Mouse (Mus musculus) liver, embryonic 14.5 days (tissue): ENCODE measurements around the gene Ppp1r15a. TPM values are rescaled to one million over a fixed set of nuclear protein-coding genes. Genes with fewer than 3 reads are reported as not detected.
"Not testable (repeated sequence)": the region's sequence is repeated elsewhere in the genome, so short reads cannot be mapped to it uniquely, and the experiment has no call there.

Experiments
- ATAC-seq: fragments of 200-750 bp; cut with Nextera tagmentation; 2 replicates; pipeline ENCODE4 v1.8.0; 2017; ENCODE audit warnings: moderate number of reproducible peaks, mild to moderate bottlenecking, moderate library complexity; ENCODE audit not compliant: insufficient read depth
- DNase-seq, 3 experiments: peaks; one replicate each; pipeline ENCODE4 v3.0.0-alpha.2; 2012 to 2013; ENCODE audit warnings: low read depth in 3 of 3, low spot score in 3 of 3
- H3K27ac ChIP-seq: fragments of 300-500 bp; sonication (generic); 2 replicates; pipeline ENCODE4 v1.5.1; 2014; ENCODE audit warnings: moderate library complexity, mild to moderate bottlenecking, control low read depth, inconsistent platforms
- H3K27me3 ChIP-seq: fragments of 300-500 bp; sonication (generic); 2 replicates; pipeline ENCODE4 v1.6.1; 2014; ENCODE audit warnings: mild to moderate bottlenecking, low read length, moderate library complexity; ENCODE audit not compliant: control insufficient read depth, insufficient read depth
- H3K36me3 ChIP-seq: fragments of 300-500 bp; sonication (generic); replicated peaks from 2 replicates; pipeline ENCODE4 v1.6.1; 2014; ENCODE audit warnings: low read depth; ENCODE audit not compliant: control insufficient read depth, insufficient read depth
- H3K4me1 ChIP-seq, 2 experiments: fragments of 200-500 bp in 1 of 2; fragments of 300-500 bp in 1 of 2; sonication (generic) in 1 of 2; replicated peaks; 2 replicates each; pipeline ENCODE4 v1.6.1; 2012 to 2014; ENCODE audit warnings: antibody characterized with exemption in 1 of 2, inconsistent platforms in 1 of 2, low read length in 1 of 2; ENCODE audit not compliant: control insufficient read depth in 2 of 2, insufficient read depth in 2 of 2
- H3K4me2 ChIP-seq: fragments of 300-500 bp; sonication (generic); 2 replicates; pipeline ENCODE4 v1.6.1; 2014; ENCODE audit warnings: low read depth, mild to moderate bottlenecking, control low read depth, moderate library complexity
- H3K4me3 ChIP-seq, 2 experiments: fragments of 200-500 bp in 1 of 2; fragments of 300-500 bp in 1 of 2; sonication (generic) in 1 of 2; 2 replicates each; pipeline ENCODE4 v1.5.1; 2012 to 2014; ENCODE audit warnings: low read depth in 2 of 2, low read length in 2 of 2, mild to moderate bottlenecking in 2 of 2, control low read depth in 1 of 2, inconsistent platforms in 1 of 2, moderate library complexity in 1 of 2; ENCODE audit not compliant: insufficient read depth in 1 of 2
- H3K9ac ChIP-seq: fragments of 300-500 bp; sonication (generic); replicated peaks from 2 replicates; pipeline ENCODE4 v1.6.1; 2014; ENCODE audit warnings: mild to moderate bottlenecking, control low read depth, moderate library complexity
- H3K9me3 ChIP-seq: fragments of 300-500 bp; sonication (generic); 2 replicates; pipeline ENCODE4 v1.6.1; 2016; ENCODE audit warnings: low read length, mixed read lengths; ENCODE audit not compliant: control insufficient read depth
- CTCF ChIP-seq: IDR thresholded peaks from 2 replicates; pipeline ENCODE4 v1.5.1; 2016; ENCODE audit warnings: antibody characterized with exemption, low read depth, control low read depth
- EP300 ChIP-seq: IDR thresholded peaks from 2 replicates; pipeline ENCODE4 v1.6.1; 2016; ENCODE audit warnings: antibody characterized with exemption, low read depth
- WGBS: fragments of 180-500 bp; shearing (Covaris S2); extraction: QIAGEN DNeasy Blood & Tissue Kit; methylation state at CpG from one replicate; pipeline ENCODE4 v1.1.7; 2014; ENCODE audit not compliant: insufficient replicate concordance; 5-methylcytosine and 5-hydroxymethylcytosine counted together
- polyA plus RNA-seq, 2 experiments: library from polyadenylated mRNA; depleted of rRNA in 1 of 2; stranded (reverse) in 1 of 2; unstranded in 1 of 2; fragments of >200 nt; fragmentation: Nextera tagmentation in 1 of 2; extraction: Ambion mirVana in 1 of 2; gene quantifications; 2 replicates each; pipeline versions ENCODE4 v1.2.1 to v1.2.3; 2012 to 2014

The Ppp1r15a gene
- polyA plus RNA-seq, 2 experiments, result 140 to 165 TPM

GRCm38 (mm10) chr7:45538163-45539041 lies 12.3 kb upstream of the Ppp1r15a start:
- H3K27me3 ChIP-seq, result no peaks in the 10 kb centered on the region
- H3K4me2 ChIP-seq, result peak overlapping the region; percentile 55
- TF ChIP-seq EP300 (no peak), CTCF (no peak)
- peak; percentile 48; the same call in 1 of the 2 replicates for ATAC-seq
- H3K4me1 ChIP-seq, result peaks cover 0 to 4% of the 10 kb centered on the region in 2 experiments; a peak in 2 of 4 replicates
- no peaks in the 10 kb centered on the region for H3K9me3 ChIP-seq
- H3K27ac ChIP-seq, result no peak overlapping the region
- peak overlapping the region; percentile 15 to 42 for H3K4me3 ChIP-seq
- no peaks in the 10 kb centered on the region for H3K36me3 ChIP-seq
- WGBS, result 10% methylated on average over 29 of the region's 29 CpGs
- no peak overlapping the region for H3K9ac ChIP-seq
- DNase-seq, result no peak

- Histone ChIP-seq H3K4me3 (no peak overlapping the region), H3K27me3 (no peaks in the 10 kb centered on the region), H3K4me2 (no peak overlapping the region), H3K36me3 (no peaks in the 10 kb centered on the region), H3K9me3 (no peaks in the 10 kb centered on the region), H3K27ac (no peak overlapping the region), H3K4me1 (peaks cover 0 to 4% of the 10 kb centered on the region in 2 experiments; a peak in 2 of 4 replicates), H3K9ac (no peak overlapping the region)
- WGBS, result 68% methylated on average over 10 of the region's 10 CpGs
- no peak for TF ChIP-seq CTCF
- TF ChIP-seq EP300, result no peak
- ATAC-seq, result no peak
- no peak for DNase-seq
Observed at GRCm38 (mm10) chr7:45537602-45538001, 11.5 kb upstream of the Ppp1r15a start.

DNA sequence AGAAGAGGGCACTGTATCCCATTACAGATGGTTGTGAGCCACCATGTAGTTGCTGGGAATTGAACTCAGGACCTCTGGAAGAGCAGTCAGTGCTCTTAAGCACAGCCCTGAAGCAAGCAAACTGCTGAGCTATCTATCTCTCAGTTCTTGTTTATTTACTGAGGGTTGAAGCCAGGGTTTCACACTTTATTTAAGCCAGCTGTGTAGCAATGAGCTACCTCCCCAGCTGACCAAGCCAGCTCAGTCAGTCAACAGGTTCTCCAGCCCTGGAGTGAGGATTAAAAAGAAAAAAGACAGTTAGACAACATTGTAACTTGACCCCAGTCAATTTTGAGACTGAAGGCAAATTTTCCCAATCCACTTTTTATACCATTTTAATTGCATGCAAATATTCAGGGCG lies 9.6 kb upstream of the Ppp1r15a start:
- Histone ChIP-seq H3K4me3 (no peak overlapping the region), H3K9me3 (no peaks in the 10 kb centered on the region), H3K4me1 (peaks cover 0 to 4% of the 10 kb centered on the region in 2 experiments; a peak in 2 of 4 replicates), H3K36me3 (no peaks in the 10 kb centered on the region), H3K27ac (no peak overlapping the region), H3K27me3 (no peaks in the 10 kb centered on the region; the same call in 1 of the 2 replicates), H3K9ac (no peak overlapping the region), H3K4me2 (no peak overlapping the region)
- 78% methylated on average over 1 of the region's 1 CpGs for WGBS
- ATAC-seq (no peak), DNase-seq (no peak)
- 0 out of 2 replicates have a peak, but pooled peaks have one; percentile 24 for TF ChIP-seq CTCF
- no peak for TF ChIP-seq EP300

GRCm38 (mm10) chr7:45530643-45531042 lies 4.6 kb upstream of the Ppp1r15a start:
- Histone ChIP-seq H3K4me2 (no peak overlapping the region), H3K27ac (no peak overlapping the region), H3K4me3 (no peak overlapping the region), H3K9ac (no peak overlapping the region), H3K4me1 (peaks cover 2 to 4% of the 10 kb centered on the region in 2 experiments; a peak in 2 of 4 replicates), H3K27me3 (no peaks in the 10 kb centered on the region; the same call in 1 of the 2 replicates), H3K36me3 (no peaks in the 10 kb centered on the region), H3K9me3 (no peaks in the 10 kb centered on the region)
- 64% methylated on average over 2 of the region's 2 CpGs for WGBS
- DNase-seq, result no peak
- ATAC-seq, result no peak
- no peak for TF ChIP-seq CTCF

GRCm38 (mm10) chr7:45529461-45529860 lies 3.4 kb upstream of the Ppp1r15a start:
- Histone ChIP-seq H3K9ac (no peak overlapping the region), H3K27me3 (no peaks in the 10 kb centered on the region; the same call in 1 of the 2 replicates), H3K4me3 (no peak overlapping the region), H3K4me1 (peaks cover 2 to 4% of the 10 kb centered on the region in 2 experiments; a peak in 2 of 4 replicates), H3K4me2 (no peak overlapping the region), H3K9me3 (no peaks in the 10 kb centered on the region), H3K36me3 (peaks cover 8% of the 10 kb centered on the region), H3K27ac (no peak overlapping the region)
- 7% methylated on average over 6 of the region's 6 CpGs for WGBS
- DNase-seq (no peak), ATAC-seq (no peak)
- TF ChIP-seq EP300 (no peak), CTCF (no peak)

GRCm38 (mm10) chr7:45527169-45527568 lies 1.1 kb upstream of the Ppp1r15a start:
- H3K4me3 ChIP-seq, result peak overlapping the region; percentile 76 to 88; a peak in 3 of 4 replicates
- not testable (repeated sequence) for DNase-seq, ATAC-seq, H3K4me1 ChIP-seq, H3K27me3 ChIP-seq, H3K9me3 ChIP-seq
- peak overlapping the region; percentile 99 for H3K9ac ChIP-seq
- H3K27ac ChIP-seq, result peak overlapping the region; percentile 100
- WGBS, result 66% methylated on average over 6 of the region's 6 CpGs
- peak overlapping the region; percentile 88 for H3K4me2 ChIP-seq
- H3K36me3 ChIP-seq, result peaks cover 31% of the 10 kb centered on the region
